8 mouse cellular contexts compared by ENCODE assay signal in genomic region chr15:89500221-89500791, GRCm38 (mm10). TPM values are rescaled to one million over a fixed set of nuclear protein-coding genes. Genes with fewer than 3 reads are reported as not detected.
DNase-seq lines count a peak whose midpoint lies in the region; ATAC-seq lines count a peak whose summit lies in the region.

No protein-coding gene starts in this region.

- H3K4me1 ChIP-seq in heart, embryonic 10.5 days, result peaks cover 31% of the 10 kb centered on the region
- peaks cover 42% of the 10 kb centered on the region for H3K4me1 ChIP-seq in hindbrain, embryonic 13.5 days (replicated peaks)
- peaks cover 48% of the 10 kb centered on the region for H3K4me1 ChIP-seq in midbrain, embryonic 10.5 days

- 2% methylated on average over 35 of the region's 35 CpGs for WGBS in heart, embryonic 10.5 days
- under 1% methylated on average over 35 of the region's 35 CpGs for WGBS in hindbrain, embryonic 13.5 days
- 2% methylated on average over 35 of the region's 35 CpGs for WGBS in midbrain, embryonic 10.5 days

- H3K4me2 ChIP-seq in hindbrain, embryonic 13.5 days, result peak overlapping the region; percentile 88

- H3K4me3 ChIP-seq in heart, embryonic 10.5 days, result peak overlapping the region; percentile 81
- H3K4me3 ChIP-seq in hindbrain, embryonic 13.5 days, result peak overlapping the region; percentile 74
- H3K4me3 ChIP-seq in midbrain, embryonic 10.5 days, result peak overlapping the region; percentile 83

- H3K36me3 ChIP-seq in heart, embryonic 10.5 days, result peaks cover 31% of the 10 kb centered on the region
- peaks cover 24% of the 10 kb centered on the region for H3K36me3 ChIP-seq in hindbrain, embryonic 13.5 days
- peaks cover 15% of the 10 kb centered on the region for H3K36me3 ChIP-seq in midbrain, embryonic 10.5 days

- DNase-seq in heart, embryonic 10.5 days (ENCODE audit: low spot score), result no peak
- DNase-seq in heart, adult 9 months (ENCODE audit: low spot score in 2 of 2), result no peak
- DNase-seq in ES-CJ7 (ENCODE audit: low read depth, low spot score), result peak; percentile 81
- peak; percentile 60 for DNase-seq in embryo, embryonic 9.5 days (ENCODE audit: extremely low spot score)
- DNase-seq in midbrain, embryonic 10.5 days (ENCODE audit: low spot score), result peak; percentile 60
- DNase-seq in spleen, postnatal 4 days (ENCODE audit: low spot score in 2 of 2), result no peak
- DNase-seq in ovary, postnatal 10 days (ENCODE audit: low spot score), result no peak

- H3K27ac ChIP-seq in heart, embryonic 10.5 days, result peak overlapping the region; percentile 88
- H3K27ac ChIP-seq in hindbrain, embryonic 13.5 days, result peak overlapping the region; percentile 86
- peak overlapping the region; percentile 92 for H3K27ac ChIP-seq in midbrain, embryonic 10.5 days (replicated peaks)

- ATAC-seq in hindbrain, embryonic 13.5 days (ENCODE audit: low FRiP score), result peak; percentile 55

- H3K9ac ChIP-seq in hindbrain, embryonic 13.5 days, result peak overlapping the region; percentile 89

- no peaks in the 10 kb centered on the region for H3K9me3 ChIP-seq in heart, embryonic 10.5 days
- H3K9me3 ChIP-seq in hindbrain, embryonic 13.5 days, result no peaks in the 10 kb centered on the region
- H3K9me3 ChIP-seq in midbrain, embryonic 10.5 days (replicated peaks), result no peaks in the 10 kb centered on the region

- peaks cover 73% of the 10 kb centered on the region for H3K27me3 ChIP-seq in heart, embryonic 10.5 days (ENCODE audit: insufficient read depth, poor library complexity, severe bottlenecking)
- H3K27me3 ChIP-seq in hindbrain, embryonic 13.5 days, result peaks cover 28% of the 10 kb centered on the region
- peaks cover 57% of the 10 kb centered on the region for H3K27me3 ChIP-seq in midbrain, embryonic 10.5 days (ENCODE audit: low read depth, poor library complexity, severe bottlenecking)

RNA-seq across cellular contexts. Expression of gene Shank3, which starts 0.9 kb away (rescaled TPM):
- polyA plus RNA-seq in heart, embryonic 10.5 days (2016; fragmentation: Nextera tagmentation; extraction: Ambion mirVana), result 2.1 and 2.6 TPM in 2 replicates
- polyA plus RNA-seq in hindbrain, embryonic 13.5 days (2015; fragmentation: Nextera tagmentation; extraction: Ambion mirVana), result 11.0 and 12.1 TPM in 2 replicates
- 2.1 and 2.6 TPM in 2 replicates for polyA plus RNA-seq in midbrain, embryonic 10.5 days (2016; fragmentation: Nextera tagmentation; extraction: Ambion mirVana)

RNA-seq across cellular contexts. Expression of gene Arsa, which starts 23.1 kb away (rescaled TPM):
- polyA plus RNA-seq in heart, embryonic 10.5 days (2016; fragmentation: Nextera tagmentation; extraction: Ambion mirVana), result 14.2 and 14.3 TPM in 2 replicates
- polyA plus RNA-seq in hindbrain, embryonic 13.5 days (2015; fragmentation: Nextera tagmentation; extraction: Ambion mirVana), result 19.7 and 21.2 TPM in 2 replicates
- 13.5 and 14.0 TPM in 2 replicates for polyA plus RNA-seq in midbrain, embryonic 10.5 days (2016; fragmentation: Nextera tagmentation; extraction: Ambion mirVana)

RNA-seq across cellular contexts. Expression of gene Mapk8ip2, which starts 46.6 kb away (rescaled TPM):
- 0.44 and 0.99 TPM in 2 replicates for polyA plus RNA-seq in heart, embryonic 10.5 days (2016; fragmentation: Nextera tagmentation; extraction: Ambion mirVana)
- 74.0 and 80.1 TPM in 2 replicates for polyA plus RNA-seq in hindbrain, embryonic 13.5 days (2015; fragmentation: Nextera tagmentation; extraction: Ambion mirVana)
- polyA plus RNA-seq in midbrain, embryonic 10.5 days (2016; fragmentation: Nextera tagmentation; extraction: Ambion mirVana), result 26.4 and 38.3 TPM in 2 replicates

Comparison
In these comparisons a context has a peak if more than half of its experiments do, and no peak if none do; other contexts are left out.
1. DNase-seq: peak in ES-CJ7 (single experiment), embryo, embryonic 9.5 days (single experiment) and midbrain, embryonic 10.5 days (single experiment); none in heart, embryonic 10.5 days (single experiment), heart, adult 9 months (0 of 2), spleen, postnatal 4 days (0 of 2) and ovary, postnatal 10 days (single experiment).
2. RNA of gene Mapk8ip2, which starts 46.6 kb away (polyA plus RNA-seq): 74.0 to 80.1 TPM in hindbrain, embryonic 13.5 days and 26.4 to 38.3 TPM in midbrain, embryonic 10.5 days; 0.44 to 0.99 TPM in heart, embryonic 10.5 days; every median in the first group is over 10 times any median in the second.
3. Peak in every context shown above with its lines, with median percentiles within 50 percentile points of each other: H3K27ac ChIP-seq and H3K4me3 ChIP-seq.